Mouse (Mus musculus): ENCODE measurements at regions not wholly inside any gene's neighbourhood (a gene's known extent, or its start where the extent isn't known, plus 50 kb on each side); places are given as distances from the start of the nearest gene placed in this dataset.

DNA sequence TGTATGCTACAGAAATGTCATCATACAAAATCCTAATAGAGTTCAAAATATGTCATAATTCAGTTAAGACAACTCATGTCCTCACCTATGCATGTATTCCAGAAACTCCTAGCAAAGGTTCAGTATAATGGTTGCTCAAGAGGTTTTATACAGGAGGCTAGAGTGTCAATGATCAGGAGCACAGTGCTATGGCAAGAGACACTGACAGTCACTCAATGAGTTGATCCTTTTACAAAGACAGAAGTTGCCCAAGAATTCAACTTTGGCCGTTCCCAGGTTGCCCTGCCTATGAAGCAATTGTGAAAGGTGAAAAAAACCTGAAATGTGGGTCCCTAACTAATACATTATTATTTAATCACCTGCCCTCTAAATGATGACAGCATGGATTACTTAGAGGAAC lies 850.5 kb downstream of the Efna5 start:
- Histone ChIP-seq H3K36me3 (ENCODE audit: control insufficient read depth, insufficient read depth, low read length, poor library complexity, severe bottlenecking) (no peaks in the 10 kb centered on the region), H3K9ac (ENCODE audit: low read depth, poor library complexity, severe bottlenecking) (no peak overlapping the region), H3K27ac (ENCODE audit: insufficient read depth, low read length) (no peak overlapping the region), H3K9me3 (replicated peaks; ENCODE audit: control insufficient read depth, insufficient read depth, low read length, poor library complexity, severe bottlenecking) (no peaks in the 10 kb centered on the region), H3K4me3 (ENCODE audit: low read depth, low read length) (no peak overlapping the region), H3K27me3 (ENCODE audit: control insufficient read depth, insufficient read depth, low read length, poor library complexity, severe bottlenecking) (no peaks in the 10 kb centered on the region), H3K4me1 (ENCODE audit: control insufficient read depth, insufficient read depth, low read length) (no peaks in the 10 kb centered on the region)
- no peak for TF ChIP-seq POLR2A (IDR thresholded peaks at IDR 0.05; ENCODE audit: insufficient read depth, low read length)
